Mouse (Mus musculus) MEL (cell line): ENCODE measurements at regions not wholly inside any gene's neighbourhood (a gene's known extent, or its start where the extent isn't known, plus 50 kb on each side); places are given as distances from the start of the nearest gene placed in this dataset.

Experiments used
- DNase-seq: peaks from one replicate; pipeline ENCODE4 v3.0.0; 2011; ENCODE audit warnings: low read depth, low spot score
- H3K27ac ChIP-seq: 2 replicates; pipeline ENCODE4 v1.5.1; 2012; ENCODE audit warnings: low read depth, mild to moderate bottlenecking, control low read depth, low read length, moderate library complexity; ENCODE audit not compliant: control insufficient read depth
- H3K27me3 ChIP-seq, 2 experiments: fragments of 150-350 bp in 1 of 2; sonication (generic) in 1 of 2; 2 replicates each; pipeline ENCODE4 v1.6.1; 2012; ENCODE audit warnings: low read length in 2 of 2, mild to moderate bottlenecking in 2 of 2, improper control_type of control experiment in 1 of 2, moderate library complexity in 1 of 2; ENCODE audit not compliant: insufficient read depth in 2 of 2, control insufficient read depth in 1 of 2
- H3K36me3 ChIP-seq, 2 experiments: 2 replicates each; pipeline ENCODE4 v1.6.1; 2012 to 2014; ENCODE audit warnings: low read length in 2 of 2, improper control_type of control experiment in 1 of 2, inconsistent platforms in 1 of 2, mild to moderate bottlenecking in 1 of 2; ENCODE audit not compliant: insufficient read depth in 2 of 2, control insufficient read depth in 1 of 2
- H3K4me1 ChIP-seq, 2 experiments: fragments of 150-350 bp in 1 of 2; sonication (generic) in 1 of 2; 2 replicates each; pipeline ENCODE4 v1.6.1; 2012; ENCODE audit warnings: low read length in 2 of 2, improper control_type of control experiment in 1 of 2, mild to moderate bottlenecking in 1 of 2; ENCODE audit not compliant: insufficient read depth in 2 of 2, control insufficient read depth in 1 of 2
- H3K4me3 ChIP-seq, 2 experiments: fragments of 150-350 bp in 1 of 2; sonication (generic) in 1 of 2; 2 replicates each; pipeline ENCODE4 v1.5.1; 2012; ENCODE audit warnings: low read depth in 2 of 2, low read length in 2 of 2, mild to moderate bottlenecking in 2 of 2, moderate library complexity in 2 of 2, control low read depth in 1 of 2, improper control_type of control experiment in 1 of 2; ENCODE audit not compliant: control insufficient read depth in 1 of 2, insufficient read depth in 1 of 2
- H3K79me2 ChIP-seq: 2 replicates; pipeline ENCODE4 v1.6.1; 2012; ENCODE audit warnings: mild to moderate bottlenecking, low read length, moderate library complexity; ENCODE audit not compliant: control insufficient read depth, poor library complexity, insufficient read depth
- H3K9ac ChIP-seq: 2 replicates; pipeline ENCODE4 v1.6.1; 2012; ENCODE audit warnings: low read depth, mild to moderate bottlenecking, control low read depth, low read length, moderate library complexity; ENCODE audit not compliant: control insufficient read depth, poor library complexity, severe bottlenecking
- H3K9me3 ChIP-seq: fragments of 150-350 bp; sonication (generic); replicated peaks from 2 replicates; pipeline ENCODE4 v1.6.1; 2012; ENCODE audit warnings: mild to moderate bottlenecking, low read length, improper control_type of control experiment, moderate library complexity; ENCODE audit not compliant: insufficient read depth
- ELF1 ChIP-seq: IDR thresholded peaks from 2 replicates; pipeline ENCODE4 v1.6.1; 2014; ENCODE audit warnings: low read depth, mild to moderate bottlenecking, inconsistent platforms, low read length, improper control_type of control experiment, moderate library complexity
- EP300 ChIP-seq, 2 experiments: IDR thresholded peaks; 2 replicates each; pipeline ENCODE4 v1.6.1; 2011; ENCODE audit warnings: improper control_type of control experiment in 2 of 2, low read length in 2 of 2, low read depth in 1 of 2, mild to moderate bottlenecking in 1 of 2
- ETS1 ChIP-seq: IDR thresholded peaks from 2 replicates; pipeline ENCODE4 v1.6.1; 2012; ENCODE audit warnings: low read depth, mild to moderate bottlenecking, inconsistent platforms, low read length, improper control_type of control experiment, moderate library complexity
- GABPA ChIP-seq: IDR thresholded peaks from 2 replicates; pipeline ENCODE4 v1.6.1; 2012; ENCODE audit warnings: low read depth, mild to moderate bottlenecking, inconsistent platforms, low read length, improper control_type of control experiment, moderate library complexity
- GATA1 ChIP-seq: IDR thresholded peaks from 2 replicates; pipeline ENCODE4 v1.6.1; 2011; ENCODE audit warnings: low read depth, low read length, improper control_type of control experiment
- MAFK ChIP-seq: IDR thresholded peaks from 2 replicates; pipeline ENCODE4 v1.6.1; 2011; ENCODE audit warnings: low read depth, mild to moderate bottlenecking, low read length, improper control_type of control experiment, borderline replicate concordance
- MAX ChIP-seq: IDR thresholded peaks from 2 replicates; pipeline ENCODE4 v1.6.1; 2011; ENCODE audit warnings: low read length, improper control_type of control experiment
- MAZ ChIP-seq: IDR thresholded peaks from 2 replicates; pipeline ENCODE4 v1.6.1; 2012; ENCODE audit warnings: low read depth, mild to moderate bottlenecking, inconsistent platforms, low read length, improper control_type of control experiment
- MEF2A ChIP-seq: IDR thresholded peaks from 2 replicates; pipeline ENCODE4 v1.6.1; 2014; ENCODE audit warnings: low read depth, mild to moderate bottlenecking, inconsistent platforms, low read length, improper control_type of control experiment; ENCODE audit not compliant: poor library complexity, insufficient replicate concordance, severe bottlenecking; ENCODE audit errors: extremely low read depth
- MYB ChIP-seq: IDR thresholded peaks from 2 replicates; pipeline ENCODE4 v1.6.1; 2011; ENCODE audit warnings: mild to moderate bottlenecking, low read depth, low read length, improper control_type of control experiment
- NRF1 ChIP-seq: IDR thresholded peaks from 2 replicates; pipeline ENCODE4 v1.6.1; 2014; ENCODE audit warnings: low read depth, mild to moderate bottlenecking, inconsistent platforms, low read length, improper control_type of control experiment, moderate library complexity; ENCODE audit not compliant: poor library complexity, insufficient read depth, severe bottlenecking
- POLR2A ChIP-seq, 2 experiments: IDR thresholded peaks; 2 replicates each; pipeline ENCODE4 v1.6.1; 2011 to 2012; ENCODE audit warnings: low read length in 2 of 2, mild to moderate bottlenecking in 2 of 2, control low read depth in 1 of 2, improper control_type of control experiment in 1 of 2, low read depth in 1 of 2, moderate library complexity in 1 of 2; ENCODE audit not compliant: control insufficient read depth in 1 of 2, insufficient read depth in 1 of 2, poor library complexity in 1 of 2
- POLR2AphosphoS5 ChIP-seq: IDR thresholded peaks from 2 replicates; pipeline ENCODE4 v1.6.1; 2012; ENCODE audit warnings: low read depth, borderline replicate concordance, mild to moderate bottlenecking, inconsistent platforms, low read length, moderate library complexity, mixed read lengths
- SIN3A ChIP-seq: IDR thresholded peaks from 2 replicates; pipeline ENCODE4 v1.6.1; 2012; ENCODE audit warnings: low read length, improper control_type of control experiment, inconsistent platforms
- SMC3 ChIP-seq: IDR thresholded peaks from 2 replicates; pipeline ENCODE4 v1.6.1; 2011; ENCODE audit warnings: low read depth, low read length, improper control_type of control experiment
- TAL1 ChIP-seq: IDR thresholded peaks from 2 replicates; pipeline ENCODE4 v1.6.1; 2012; ENCODE audit warnings: mild to moderate bottlenecking, inconsistent platforms, low read length, moderate library complexity, mixed read lengths
- TCF12 ChIP-seq: IDR thresholded peaks from 2 replicates; pipeline ENCODE4 v1.6.1; 2014; ENCODE audit warnings: low read depth, mild to moderate bottlenecking, inconsistent platforms, low read length, improper control_type of control experiment, moderate library complexity
- UBTF ChIP-seq: IDR thresholded peaks from 2 replicates; pipeline ENCODE4 v1.6.1; 2012; ENCODE audit warnings: low read depth, mild to moderate bottlenecking, inconsistent platforms, low read length, improper control_type of control experiment, moderate library complexity, borderline replicate concordance; ENCODE audit not compliant: insufficient read depth
- USF1 ChIP-seq: IDR thresholded peaks from 2 replicates; pipeline ENCODE4 v1.6.1; 2014; ENCODE audit warnings: low read depth, mild to moderate bottlenecking, inconsistent platforms, low read length, improper control_type of control experiment, moderate library complexity
- USF2 ChIP-seq, 2 experiments: IDR thresholded peaks; 2 replicates each; pipeline ENCODE4 v1.6.1; 2011 to 2012; ENCODE audit warnings: improper control_type of control experiment in 2 of 2, low read length in 2 of 2, borderline replicate concordance in 1 of 2, inconsistent platforms in 1 of 2, low read depth in 1 of 2, mild to moderate bottlenecking in 1 of 2; ENCODE audit not compliant: insufficient read depth in 1 of 2
- ZC3H11A ChIP-seq: IDR thresholded peaks from 2 replicates; pipeline ENCODE4 v1.6.1; 2012; ENCODE audit warnings: low read depth, mild to moderate bottlenecking, inconsistent platforms, low read length, improper control_type of control experiment
- ZMIZ1 ChIP-seq: IDR thresholded peaks from 2 replicates; pipeline ENCODE4 v1.6.1; 2012; ENCODE audit warnings: low read depth, mild to moderate bottlenecking, inconsistent platforms, low read length, improper control_type of control experiment, moderate library complexity

- Histone ChIP-seq H3K36me3 (no peaks in the 10 kb centered on the region), H3K9ac (no peak overlapping the region), H3K27me3 (no peaks in the 10 kb centered on the region), H3K4me3 (no peak overlapping the region), H3K27ac (no peak overlapping the region), H3K79me2 (no peaks in the 10 kb centered on the region), H3K4me1 (no peaks in the 10 kb centered on the region)
- DNase-seq, result no peak
- TF ChIP-seq USF2 (IDR thresholded peaks at IDR 0.05; ENCODE audit: borderline replicate concordance in 1 of 2, insufficient read depth in 1 of 2, low read depth in 1 of 2, low read length in 2 of 2) (no peak), SIN3A (no peak), GABPA (no peak), ETS1 (no peak), MAX (no peak), GATA1 (no peak), UBTF (no peak), SMC3 (no peak), MEF2A (no peak), NRF1 (no peak), ZMIZ1 (no peak), TAL1 (no peak), ELF1 (no peak)
- TF ChIP-seq, all 39 proteins: peak for 0
- no peaks in the 10 kb centered on the region for H3K9me3 ChIP-seq
These were observed 1843.0 kb downstream of the 9330182O14Rik start for GRCm38 (mm10) chr15:41977196-41977595.

- no peaks in the 10 kb centered on the region for H3K36me3 ChIP-seq
- H3K9me3 ChIP-seq, result no peaks in the 10 kb centered on the region
- TF ChIP-seq ZC3H11A (no peak), TCF12 (no peak), ETS1 (no peak), MYB (no peak), ZMIZ1 (no peak), GABPA (no peak), USF1 (no peak), POLR2AphosphoS5 (no peak), EP300 (IDR thresholded peaks at IDR 0.05; ENCODE audit: low read depth in 1 of 2, low read length in 2 of 2) (no peak), MAZ (no peak), POLR2A (IDR thresholded peaks at IDR 0.05; ENCODE audit: control insufficient read depth in 1 of 2, insufficient read depth in 1 of 2, low read depth in 1 of 2, low read length in 2 of 2, poor library complexity in 1 of 2) (no peak), MAFK (no peak)
- DNase-seq, result no peak
- H3K9ac ChIP-seq, result no peak overlapping the region
- no peaks in the 10 kb centered on the region for H3K4me1 ChIP-seq
- no peaks in the 10 kb centered on the region for H3K79me2 ChIP-seq
- H3K4me3 ChIP-seq, result no peak overlapping the region
- no peaks in the 10 kb centered on the region for H3K27me3 ChIP-seq
- no peak overlapping the region for H3K27ac ChIP-seq
These were observed 1843.6 kb downstream of the 9330182O14Rik start for GRCm38 (mm10) chr15:41977649-41978231.
